Mouse (Mus musculus) induced T-regulatory cell, adult 2 months (primary cell): ENCODE data around the gene Rufy1.
A peak's percentile ranks its signal among the peaks of the same experiment; 100 is the strongest.
"Not testable (repeated sequence)": the region's sequence is repeated elsewhere in the genome, so short reads cannot be mapped to it uniquely, and the experiment has no call there.

Source experiments
- DNase-seq: peaks from one replicate; pipeline ENCODE4 v3.0.0-alpha.2; 2012; ENCODE audit warnings: low read depth

Rufy1 gene

GRCm38 (mm10) chr11:50430277-50431133, at the start of gene Rufy1:
Rufy1 (minus strand) TSS chr11:50431125.
- DNase-seq: peak; percentile 90

GRCm38 (mm10) chr11:50478072-50478471, 47.1 kb upstream of the Rufy1 start:
- DNase-seq: no peak

GRCm38 (mm10) chr11:50477486-50478070, 46.7 kb upstream of the Rufy1 start:
- no peak for DNase-seq

GRCm38 (mm10) chr11:50476971-50477370, 46.0 kb upstream of the Rufy1 start:
- DNase-seq: no peak

- DNase-seq: no peak
Observed at GRCm38 (mm10) chr11:50473933-50474332, 43.0 kb upstream of the Rufy1 start.

GRCm38 (mm10) chr11:50472161-50472939, 41.4 kb upstream of the Rufy1 start:
- no peak for DNase-seq

GRCm38 (mm10) chr11:50461481-50461880, 30.6 kb upstream of the Rufy1 start:
- DNase-seq: no peak

- DNase-seq: no peak
Observed at GRCm38 (mm10) chr11:50459250-50459649, 28.3 kb upstream of the Rufy1 start.

GRCm38 (mm10) chr11:50457111-50457911, 26.4 kb upstream of the Rufy1 start:
- DNase-seq: no peak

GRCm38 (mm10) chr11:50456455-50456854, 25.5 kb upstream of the Rufy1 start:
- DNase-seq: no peak

GRCm38 (mm10) chr11:50454934-50455333, 24.0 kb upstream of the Rufy1 start:
- no peak for DNase-seq

GRCm38 (mm10) chr11:50450236-50450635, 19.3 kb upstream of the Rufy1 start:
- DNase-seq: no peak

GRCm38 (mm10) chr11:50448163-50448562, 17.2 kb upstream of the Rufy1 start:
- not testable (repeated sequence) for DNase-seq

- DNase-seq: peak; percentile 79
Observed at GRCm38 (mm10) chr11:50443259-50444065, 12.5 kb upstream of the Rufy1 start.

- DNase-seq: no peak
Observed at GRCm38 (mm10) chr11:50441637-50442036, 10.7 kb upstream of the Rufy1 start.

- no peak for DNase-seq
Observed at GRCm38 (mm10) chr11:50440691-50441090, 9.8 kb upstream of the Rufy1 start.

GRCm38 (mm10) chr11:50439857-50440256, 8.9 kb upstream of the Rufy1 start:
- peak; percentile 65 for DNase-seq

GRCm38 (mm10) chr11:50432896-50433295, 2.0 kb upstream of the Rufy1 start:
- peak; percentile 51 for DNase-seq

- DNase-seq: no peak
Observed at GRCm38 (mm10) chr11:50432069-50432440, 1.1 kb upstream of the Rufy1 start.

GRCm38 (mm10) chr11:50431134-50432068, 476 bp upstream of the Rufy1 start:
- no peak for DNase-seq
